Mouse (Mus musculus) layer of hippocampus, adult 2 months (tissue): ENCODE data around the gene Gm42688. TPM values are rescaled to one million over a fixed set of nuclear protein-coding genes. Genes with fewer than 3 reads are reported as not detected.

Experiments
- DNase-seq, 2 experiments: peaks; one replicate each; pipeline ENCODE4 v3.0.0; 2022; ENCODE audit warnings: low spot score in 2 of 2
- H3K27ac ChIP-seq: fragments of 200-600 bp; 2 replicates; pipeline ENCODE4 v1.8.1; 2022
- H3K4me3 ChIP-seq: fragments of 200-600 bp; 2 replicates; pipeline ENCODE4 v1.8.1; 2022; ENCODE audit warnings: mild to moderate bottlenecking
- CTCF ChIP-seq: fragments of 200-600 bp; conservative IDR thresholded peaks from 2 replicates; pipeline ENCODE4 v1.8.1; 2022; ENCODE audit warnings: antibody characterized with exemption, mild to moderate bottlenecking, moderate library complexity
- total RNA-seq, 2 experiments: library from RNA; stranded (reverse); gene quantifications; 2 replicates each; pipeline ENCODE4 v1.2.3; 2021

Gm42688 gene
- total RNA-seq, 2 experiments from 2014 or later: 8.5 to 9.5 TPM

DNA sequence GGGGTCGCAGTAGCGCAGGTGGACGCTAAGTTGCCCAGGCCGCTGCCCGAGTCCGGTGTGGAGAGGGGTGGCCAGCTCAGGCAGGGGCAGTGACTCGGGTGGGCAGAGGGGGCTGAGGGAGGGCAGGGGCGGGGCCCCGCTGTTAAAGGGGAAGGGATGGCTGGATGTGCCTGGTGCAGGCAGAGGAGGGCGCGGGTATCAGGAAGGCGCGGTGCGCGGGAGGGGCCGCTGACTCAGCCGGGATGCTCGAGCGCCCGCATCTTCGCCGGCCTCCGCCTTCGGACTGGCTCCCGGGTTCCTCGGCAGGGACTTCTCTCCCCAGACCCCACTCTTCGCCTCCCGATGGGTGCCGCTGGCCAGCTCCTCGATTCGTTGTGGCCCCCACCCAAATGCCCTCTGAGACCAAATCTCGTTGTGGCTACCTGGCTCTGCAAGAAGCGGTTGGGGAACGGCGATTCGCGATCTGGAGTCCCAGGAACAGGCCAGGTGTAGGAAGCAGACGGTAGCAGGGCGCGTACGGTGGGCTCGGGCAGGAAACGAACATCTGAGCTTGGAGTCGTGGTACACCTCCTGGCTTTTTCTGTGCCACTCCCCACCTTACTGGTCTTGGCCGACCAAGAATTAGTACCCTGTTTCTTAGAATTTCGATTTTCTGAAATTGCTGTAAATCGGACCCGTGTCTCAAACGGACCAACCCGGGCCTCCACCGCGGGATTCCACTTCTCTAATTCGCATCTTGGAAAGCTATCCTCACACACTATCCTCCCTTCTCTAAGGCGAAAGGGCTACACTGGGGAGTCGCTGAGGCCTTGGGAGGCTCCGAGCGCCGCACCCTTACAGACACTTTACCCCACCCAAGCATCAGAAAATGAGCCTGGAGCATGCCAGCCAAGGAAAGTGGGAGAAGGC lies 30.9 kb upstream of the Gm42688 start:
- no peak overlapping the region for H3K27ac ChIP-seq
- DNase-seq: no peak
- H3K4me3 ChIP-seq: no peak overlapping the region
- TF ChIP-seq CTCF: no peak

GRCm38 (mm10) chr6:83071220-83071619 lies 30.2 kb upstream of the Gm42688 start:
- no peak overlapping the region for H3K27ac ChIP-seq
- no peak for TF ChIP-seq CTCF
- no peak for DNase-seq
- no peak overlapping the region for H3K4me3 ChIP-seq

GRCm38 (mm10) chr6:83074979-83075378 lies 26.4 kb upstream of the Gm42688 start:
- H3K27ac ChIP-seq: no peak overlapping the region
- TF ChIP-seq CTCF: peak; percentile 49
- no peak overlapping the region for H3K4me3 ChIP-seq
- no peak for DNase-seq

- Histone ChIP-seq H3K27ac (peak within 1 kb of the TSS; percentile 99), H3K4me3 (peak within 1 kb of the TSS; percentile 95)
- DNase-seq: peak; percentile 19 to 60
- no peak for TF ChIP-seq CTCF
These were observed 23.6 kb upstream of the Gm42688 start, which contains the start of gene Pcgf1 for GRCm38 (mm10) chr6:83077630-83078323. Gene Pcgf1, plus strand, starts transcription at chr6:83077869.

DNA sequence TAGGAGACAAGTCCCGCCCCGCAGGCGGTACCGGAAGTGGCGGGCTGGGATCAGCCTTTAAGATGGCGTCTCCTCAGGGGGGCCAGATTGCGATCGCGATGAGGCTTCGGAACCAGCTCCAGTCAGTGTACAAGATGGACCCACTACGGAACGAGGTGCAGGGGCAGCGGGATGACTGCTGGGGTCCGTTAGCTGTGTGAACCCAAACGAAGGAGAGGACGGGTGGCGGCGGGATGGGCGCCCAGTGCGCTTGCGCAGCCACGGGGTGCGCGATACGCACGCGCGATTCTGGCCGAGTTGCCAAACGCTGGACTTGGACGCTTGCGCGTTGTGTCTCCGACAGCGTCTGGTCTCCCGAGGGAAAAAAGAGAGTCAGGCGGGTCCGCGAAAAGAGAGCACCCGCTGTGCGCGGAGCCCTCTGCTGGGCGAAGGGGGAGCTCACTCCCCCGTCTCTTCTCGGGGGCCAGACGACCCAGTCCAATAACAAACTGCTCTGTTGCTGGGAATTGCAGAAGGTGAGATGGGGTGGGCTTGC lies 23.0 kb upstream of the Gm42688 start:
- DNase-seq: peak; percentile 97 to 100
- peak overlapping the region; percentile 95 for H3K4me3 ChIP-seq
- peak; percentile 82 for TF ChIP-seq CTCF

DNA sequence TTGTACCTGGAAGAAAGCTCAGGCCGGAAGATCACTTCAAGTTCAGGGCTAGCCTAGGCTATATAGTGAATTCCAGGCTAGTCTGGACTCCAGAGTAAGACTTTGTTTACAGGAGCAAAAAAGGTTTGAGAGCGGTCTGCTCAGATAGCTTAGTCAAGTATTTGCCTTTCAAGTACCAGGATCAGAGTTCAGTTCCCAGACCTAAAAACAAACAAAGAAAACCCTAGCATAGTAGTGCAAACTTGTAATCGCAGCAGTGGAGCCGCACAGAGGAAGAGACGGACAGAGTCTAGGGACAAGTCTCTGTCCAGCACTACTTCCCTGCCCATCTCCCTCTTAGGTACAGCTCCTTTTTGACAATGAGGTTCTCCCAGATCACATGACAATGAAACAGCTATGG lies 21.2 kb upstream of the Gm42688 start:
- DNase-seq: no peak
- no peak for TF ChIP-seq CTCF
- Histone ChIP-seq H3K4me3 (no peak overlapping the region), H3K27ac (no peak overlapping the region)

More for the DNA sequence above, 23.0 kb upstream of the Gm42688 start:
- peak overlapping the region; percentile 99 for H3K27ac ChIP-seq

GRCm38 (mm10) chr6:83083497-83083896 lies 17.9 kb upstream of the Gm42688 start:
- TF ChIP-seq CTCF: no peak
- no peak overlapping the region for H3K27ac ChIP-seq
- no peak for DNase-seq
- no peak overlapping the region for H3K4me3 ChIP-seq

DNA sequence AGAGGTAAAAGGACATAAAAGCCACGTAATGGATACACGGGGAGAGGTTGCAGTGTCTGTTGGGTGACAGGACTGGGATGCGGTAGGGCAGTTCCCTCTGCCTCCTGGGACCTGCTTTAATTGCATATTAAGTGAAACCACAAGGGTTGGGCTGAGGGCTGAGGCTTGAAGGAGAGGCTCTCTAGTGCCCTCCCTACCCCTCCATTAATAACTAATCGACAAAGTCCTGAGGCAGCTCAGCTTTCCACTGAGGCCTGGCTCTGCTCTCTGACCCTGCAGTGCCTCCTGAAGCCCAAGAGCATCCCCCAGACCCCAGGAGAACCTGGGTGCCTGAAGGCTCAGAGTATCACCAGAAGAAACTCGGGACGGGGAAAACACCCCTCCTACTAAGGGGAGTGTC lies 16.9 kb upstream of the Gm42688 start:
- no peak for DNase-seq
- no peak overlapping the region for H3K27ac ChIP-seq
- TF ChIP-seq CTCF: no peak
- H3K4me3 ChIP-seq: no peak overlapping the region

- no peak for TF ChIP-seq CTCF
- H3K27ac ChIP-seq: no peak within 1 kb of the TSS
- H3K4me3 ChIP-seq: no peak within 1 kb of the TSS; the same call in 1 of the 2 replicates
- DNase-seq: no peak
These were observed 15.0 kb upstream of the Gm42688 start, which contains the start of gene Lbx2 for GRCm38 (mm10) chr6:83086121-83087035. Gene Lbx2, plus strand, starts transcription at chr6:83086367.

DNA sequence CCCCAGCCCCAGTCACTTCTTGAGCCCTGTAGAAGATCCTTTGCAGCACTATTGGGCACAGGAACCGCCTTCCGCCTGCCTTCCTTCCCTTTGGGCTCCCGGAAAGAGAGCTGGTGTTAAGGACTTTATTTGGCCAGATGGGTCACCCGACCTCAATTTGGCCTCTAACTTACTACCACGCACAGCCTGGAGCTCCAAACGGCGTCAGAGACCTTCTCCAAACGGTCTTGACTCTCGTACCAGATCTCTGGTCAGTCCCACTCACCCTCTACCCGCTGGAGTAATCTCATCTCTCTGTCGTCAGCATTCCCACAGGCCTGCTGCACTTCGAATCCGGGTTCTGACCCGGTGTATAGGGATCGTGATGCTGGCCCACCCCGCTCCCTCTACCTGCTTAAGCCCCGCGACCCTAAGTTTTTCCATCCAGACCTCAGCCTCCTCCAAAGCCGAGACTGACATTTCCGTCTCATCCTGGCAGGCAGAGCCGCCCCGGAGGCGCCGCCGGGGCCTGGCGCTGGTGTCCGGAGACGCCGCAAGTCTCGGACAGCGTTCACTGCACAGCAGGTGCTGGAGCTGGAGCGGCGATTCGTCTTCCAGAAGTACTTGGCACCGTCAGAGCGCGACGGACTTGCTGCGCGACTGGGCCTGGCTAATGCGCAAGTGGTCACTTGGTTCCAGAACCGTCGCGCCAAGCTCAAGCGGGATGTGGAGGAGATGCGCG lies 14.1 kb upstream of the Gm42688 start:
- no peak overlapping the region for H3K27ac ChIP-seq
- peak overlapping the region; percentile 24; the same call in 1 of the 2 replicates for H3K4me3 ChIP-seq
- DNase-seq: no peak
- TF ChIP-seq CTCF: no peak

- TF ChIP-seq CTCF: no peak
- Histone ChIP-seq H3K27ac (no peak overlapping the region), H3K4me3 (peak overlapping the region; percentile 24; the same call in 1 of the 2 replicates)
- no peak for DNase-seq
These were observed 13.5 kb upstream of the Gm42688 start for GRCm38 (mm10) chr6:83087926-83088260.
